Mouse (Mus musculus): ENCODE measurements around the gene Pcnx2. TPM values are rescaled to one million over a fixed set of nuclear protein-coding genes. Genes with fewer than 3 reads are reported as not detected.

Gene Pcnx2
- polyA plus RNA-seq, 1 experiment: 0.45 TPM

DNA sequence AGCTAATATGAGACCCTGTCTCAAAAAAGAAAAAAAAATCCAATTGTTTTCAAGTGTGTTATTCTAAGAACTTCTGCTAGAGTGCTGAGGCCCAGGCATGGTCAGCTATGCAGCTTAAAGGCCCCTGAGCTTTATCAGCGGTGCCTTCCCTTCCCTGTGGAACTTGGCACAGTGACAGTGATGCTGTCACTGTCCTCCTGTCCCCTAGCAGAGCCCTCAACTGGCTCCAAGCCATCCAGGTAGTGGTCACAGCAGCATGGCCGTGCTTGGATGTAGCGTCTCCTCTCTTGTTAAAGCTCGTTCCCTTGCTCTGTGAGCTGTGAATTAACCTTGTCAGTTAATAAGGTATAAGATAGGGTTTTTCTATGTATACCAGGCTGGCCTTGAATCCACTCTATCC, 28.5 kb upstream of the Pcnx2 start:
- no peaks in the 10 kb centered on the region for H3K27me3 ChIP-seq (ENCODE audit: control insufficient read depth, insufficient read depth, low read length, poor library complexity, severe bottlenecking)
- no peaks in the 10 kb centered on the region for H3K4me1 ChIP-seq (ENCODE audit: control insufficient read depth, insufficient read depth, low read length)
- H3K9ac ChIP-seq (ENCODE audit: low read depth, poor library complexity, severe bottlenecking): no peak overlapping the region
- TF ChIP-seq CTCF (IDR thresholded peaks at IDR 0.05; ENCODE audit: low read depth, low read length) (no peak), POLR2A (IDR thresholded peaks at IDR 0.05; ENCODE audit: insufficient read depth, low read length) (no peak), EP300 (IDR thresholded peaks at IDR 0.05; ENCODE audit: insufficient read depth, low read depth, low read length) (no peak)
- H3K36me3 ChIP-seq (ENCODE audit: control insufficient read depth, insufficient read depth, low read length, poor library complexity, severe bottlenecking): no peaks in the 10 kb centered on the region
- H3K9me3 ChIP-seq (replicated peaks; ENCODE audit: control insufficient read depth, insufficient read depth, low read length, poor library complexity, severe bottlenecking): no peaks in the 10 kb centered on the region
- no peak overlapping the region for H3K27ac ChIP-seq (ENCODE audit: insufficient read depth, low read length)
- no peak overlapping the region for H3K4me3 ChIP-seq (ENCODE audit: low read depth, low read length)

DNA sequence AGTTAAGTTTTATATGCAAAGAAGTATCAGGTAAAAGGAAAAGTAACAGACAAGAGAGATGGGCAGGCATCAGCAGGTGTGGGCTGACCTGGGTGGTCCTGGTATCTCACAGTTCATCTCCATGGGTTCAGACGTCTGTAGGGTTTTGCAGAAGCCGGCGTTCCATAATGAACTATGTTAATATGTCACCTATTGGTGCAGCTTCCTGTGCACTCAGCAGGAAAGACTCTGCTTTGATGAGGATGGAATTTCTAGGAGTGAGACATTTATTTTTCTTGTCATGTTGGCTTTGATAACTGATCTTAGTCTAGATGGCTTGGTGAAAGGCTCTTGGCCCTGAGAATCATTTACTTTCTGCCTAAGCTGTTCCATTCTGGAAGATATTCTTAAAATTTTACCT, 24.2 kb upstream of the Pcnx2 start:
- H3K9ac ChIP-seq (ENCODE audit: low read depth, poor library complexity, severe bottlenecking): no peak overlapping the region
- H3K27ac ChIP-seq (ENCODE audit: insufficient read depth, low read length): no peak overlapping the region
- no peaks in the 10 kb centered on the region for H3K36me3 ChIP-seq (ENCODE audit: control insufficient read depth, insufficient read depth, low read length, poor library complexity, severe bottlenecking)
- H3K4me1 ChIP-seq (ENCODE audit: control insufficient read depth, insufficient read depth, low read length): no peaks in the 10 kb centered on the region
- no peak overlapping the region for H3K4me3 ChIP-seq (ENCODE audit: low read depth, low read length)
- H3K27me3 ChIP-seq (ENCODE audit: control insufficient read depth, insufficient read depth, low read length, poor library complexity, severe bottlenecking): no peaks in the 10 kb centered on the region
- H3K9me3 ChIP-seq (replicated peaks; ENCODE audit: control insufficient read depth, insufficient read depth, low read length, poor library complexity, severe bottlenecking): no peaks in the 10 kb centered on the region
- no peak for TF ChIP-seq POLR2A (IDR thresholded peaks at IDR 0.05; ENCODE audit: insufficient read depth, low read length)
- no peak for TF ChIP-seq EP300 (IDR thresholded peaks at IDR 0.05; ENCODE audit: insufficient read depth, low read depth, low read length)
- TF ChIP-seq CTCF (IDR thresholded peaks at IDR 0.05; ENCODE audit: low read depth, low read length): no peak

DNA sequence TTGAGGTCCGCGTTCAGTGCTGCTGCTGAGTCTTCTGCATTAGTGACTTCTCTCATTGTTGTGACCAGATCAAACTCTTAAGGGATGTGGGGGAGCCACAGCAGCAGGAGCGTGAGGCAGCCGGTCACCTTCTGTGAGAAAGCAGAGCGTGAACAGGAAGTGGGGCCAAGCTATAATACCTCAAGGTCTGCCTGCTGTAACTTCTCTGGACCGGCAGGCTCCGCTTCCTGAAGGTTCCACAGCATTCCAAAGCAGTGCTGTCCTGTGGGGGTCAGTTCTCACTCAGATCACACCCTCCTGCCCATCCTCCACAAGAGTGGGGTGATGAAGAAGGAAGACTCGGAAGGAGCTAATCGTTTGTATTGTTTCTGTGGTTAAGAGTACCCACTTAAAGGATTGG, 22.6 kb upstream of the Pcnx2 start:
- no peak overlapping the region for H3K27ac ChIP-seq (ENCODE audit: insufficient read depth, low read length)
- TF ChIP-seq EP300 (IDR thresholded peaks at IDR 0.05; ENCODE audit: insufficient read depth, low read depth, low read length) (no peak), POLR2A (IDR thresholded peaks at IDR 0.05; ENCODE audit: insufficient read depth, low read length) (no peak), CTCF (IDR thresholded peaks at IDR 0.05; ENCODE audit: low read depth, low read length) (no peak)
- H3K4me3 ChIP-seq (ENCODE audit: low read depth, low read length): no peak overlapping the region
- no peak overlapping the region for H3K9ac ChIP-seq (ENCODE audit: low read depth, poor library complexity, severe bottlenecking)
- no peaks in the 10 kb centered on the region for H3K4me1 ChIP-seq (ENCODE audit: control insufficient read depth, insufficient read depth, low read length)
- H3K9me3 ChIP-seq (replicated peaks; ENCODE audit: control insufficient read depth, insufficient read depth, low read length, poor library complexity, severe bottlenecking): no peaks in the 10 kb centered on the region
- H3K36me3 ChIP-seq (ENCODE audit: control insufficient read depth, insufficient read depth, low read length, poor library complexity, severe bottlenecking): no peaks in the 10 kb centered on the region
- H3K27me3 ChIP-seq (ENCODE audit: control insufficient read depth, insufficient read depth, low read length, poor library complexity, severe bottlenecking): no peaks in the 10 kb centered on the region

DNA sequence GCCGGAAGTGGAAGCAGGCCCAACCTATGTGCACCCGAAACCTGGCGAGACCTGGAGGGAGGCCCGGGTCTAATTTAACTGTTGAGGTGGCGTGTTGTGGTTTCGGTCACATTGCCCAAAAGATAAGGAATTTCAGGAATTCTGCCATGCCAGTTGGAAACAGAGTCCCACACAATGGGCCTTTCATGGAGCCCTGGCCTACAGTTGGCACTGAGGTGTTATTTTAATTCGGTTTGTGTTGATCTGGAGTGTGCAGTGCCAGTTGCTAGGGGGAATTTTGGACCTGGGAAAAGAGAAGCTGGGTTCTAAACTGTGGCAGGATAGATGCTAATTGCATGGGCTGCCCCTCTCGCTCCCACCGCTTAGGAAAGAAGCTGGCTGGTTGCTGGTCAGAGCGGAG, 22.2 kb upstream of the Pcnx2 start:
- Histone ChIP-seq H3K9me3 (replicated peaks; ENCODE audit: control insufficient read depth, insufficient read depth, low read length, poor library complexity, severe bottlenecking) (no peaks in the 10 kb centered on the region), H3K36me3 (ENCODE audit: control insufficient read depth, insufficient read depth, low read length, poor library complexity, severe bottlenecking) (no peaks in the 10 kb centered on the region), H3K27me3 (ENCODE audit: control insufficient read depth, insufficient read depth, low read length, poor library complexity, severe bottlenecking) (no peaks in the 10 kb centered on the region), H3K9ac (ENCODE audit: low read depth, poor library complexity, severe bottlenecking) (no peak overlapping the region), H3K4me3 (ENCODE audit: low read depth, low read length) (no peak overlapping the region), H3K4me1 (ENCODE audit: control insufficient read depth, insufficient read depth, low read length) (no peaks in the 10 kb centered on the region), H3K27ac (ENCODE audit: insufficient read depth, low read length) (no peak overlapping the region)
- TF ChIP-seq CTCF (IDR thresholded peaks at IDR 0.05; ENCODE audit: low read depth, low read length): no peak

DNA sequence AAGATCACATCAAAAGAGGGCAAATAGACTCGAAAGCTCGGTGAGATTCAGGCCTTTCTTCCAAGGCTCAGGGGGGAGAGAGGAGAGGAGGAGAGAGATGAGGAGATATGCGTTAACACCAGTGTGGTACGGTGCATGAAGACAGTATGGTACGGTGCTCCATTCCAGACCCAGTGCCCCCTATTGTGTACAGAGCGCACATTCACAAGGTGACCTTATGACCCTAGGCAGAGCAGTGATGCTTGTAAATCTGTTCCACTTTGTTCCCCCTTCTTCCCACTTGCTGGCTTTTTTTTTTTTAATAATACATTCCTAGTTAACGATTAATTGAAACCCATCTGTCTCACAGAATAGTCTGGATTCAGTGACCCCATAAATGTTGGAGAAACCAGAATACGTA, 21.4 kb upstream of the Pcnx2 start:
- TF ChIP-seq EP300 (IDR thresholded peaks at IDR 0.05; ENCODE audit: insufficient read depth, low read depth, low read length) (no peak), POLR2A (IDR thresholded peaks at IDR 0.05; ENCODE audit: insufficient read depth, low read length) (no peak), CTCF (IDR thresholded peaks at IDR 0.05; ENCODE audit: low read depth, low read length) (no peak)
- no peaks in the 10 kb centered on the region for H3K4me1 ChIP-seq (ENCODE audit: control insufficient read depth, insufficient read depth, low read length)
- H3K4me3 ChIP-seq (ENCODE audit: low read depth, low read length): no peak overlapping the region
- H3K27me3 ChIP-seq (ENCODE audit: control insufficient read depth, insufficient read depth, low read length, poor library complexity, severe bottlenecking): no peaks in the 10 kb centered on the region
- no peaks in the 10 kb centered on the region for H3K36me3 ChIP-seq (ENCODE audit: control insufficient read depth, insufficient read depth, low read length, poor library complexity, severe bottlenecking)
- H3K9ac ChIP-seq (ENCODE audit: low read depth, poor library complexity, severe bottlenecking): no peak overlapping the region
- no peaks in the 10 kb centered on the region for H3K9me3 ChIP-seq (replicated peaks; ENCODE audit: control insufficient read depth, insufficient read depth, low read length, poor library complexity, severe bottlenecking)
- no peak overlapping the region for H3K27ac ChIP-seq (ENCODE audit: insufficient read depth, low read length)

DNA sequence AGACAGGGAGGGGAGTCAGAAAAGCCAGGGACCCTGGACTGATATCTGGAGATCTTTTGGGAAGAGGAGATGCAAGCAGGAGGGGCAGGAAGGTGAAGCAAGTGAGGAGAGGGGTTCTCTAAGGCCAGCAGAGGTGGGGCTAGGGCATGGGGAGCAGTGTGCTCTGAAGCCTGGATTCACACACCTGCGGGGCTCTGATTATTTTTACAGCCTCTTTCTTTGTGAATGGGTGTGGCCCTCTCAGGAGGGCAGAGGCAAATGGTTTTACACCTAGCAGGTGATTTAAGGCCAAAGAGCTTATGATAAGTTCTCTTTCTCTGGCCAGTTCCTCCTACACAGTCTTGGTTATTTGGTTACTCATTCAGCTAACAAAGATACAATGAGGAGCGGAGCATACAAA, 20.6 kb upstream of the Pcnx2 start:
- no peak overlapping the region for H3K27ac ChIP-seq (ENCODE audit: insufficient read depth, low read length)
- no peaks in the 10 kb centered on the region for H3K9me3 ChIP-seq (replicated peaks; ENCODE audit: control insufficient read depth, insufficient read depth, low read length, poor library complexity, severe bottlenecking)
- no peaks in the 10 kb centered on the region for H3K36me3 ChIP-seq (ENCODE audit: control insufficient read depth, insufficient read depth, low read length, poor library complexity, severe bottlenecking)
- H3K9ac ChIP-seq (ENCODE audit: low read depth, poor library complexity, severe bottlenecking): no peak overlapping the region
- no peak overlapping the region for H3K4me3 ChIP-seq (ENCODE audit: low read depth, low read length)
- H3K4me1 ChIP-seq (ENCODE audit: control insufficient read depth, insufficient read depth, low read length): no peaks in the 10 kb centered on the region
- TF ChIP-seq EP300 (IDR thresholded peaks at IDR 0.05; ENCODE audit: insufficient read depth, low read depth, low read length) (no peak), POLR2A (IDR thresholded peaks at IDR 0.05; ENCODE audit: insufficient read depth, low read length) (no peak), CTCF (IDR thresholded peaks at IDR 0.05; ENCODE audit: low read depth, low read length) (no peak)
- H3K27me3 ChIP-seq (ENCODE audit: control insufficient read depth, insufficient read depth, low read length, poor library complexity, severe bottlenecking): no peaks in the 10 kb centered on the region

Data from ES-Bruce4 (cell line).